Mouse (Mus musculus) CH12.LX (cell line): Measurements from ENCODE around the gene Gm14410.
"Not testable (repeated sequence)": the region's sequence is repeated elsewhere in the genome, so short reads cannot be mapped to it uniquely, and the experiment has no call there.

Source experiments
- CTCF ChIP-seq, 2 experiments: IDR thresholded peaks in 1 of 2; conservative IDR thresholded peaks in 1 of 2; 2 replicates each; pipeline ENCODE4 v1.5.1; 2011 to 2012; ENCODE audit warnings: low read depth in 2 of 2, low read length in 2 of 2, improper control_type of control experiment in 1 of 2, inconsistent platforms in 1 of 2, mild to moderate bottlenecking in 1 of 2, moderate library complexity in 1 of 2
- E2F4 ChIP-seq: IDR thresholded peaks from 2 replicates; pipeline ENCODE4 v1.6.1; 2011; ENCODE audit warnings: low read depth, low read length, improper control_type of control experiment; ENCODE audit not compliant: insufficient replicate concordance
- EP300 ChIP-seq: IDR thresholded peaks from 2 replicates; pipeline ENCODE4 v1.6.1; 2011; ENCODE audit warnings: low read length, improper control_type of control experiment
- GABPA ChIP-seq: IDR thresholded peaks from 2 replicates; pipeline ENCODE4 v1.6.1; 2012; ENCODE audit warnings: low read depth, low read length, improper control_type of control experiment, inconsistent platforms; ENCODE audit not compliant: insufficient replicate concordance
- HCFC1 ChIP-seq: IDR thresholded peaks from 2 replicates; pipeline ENCODE4 v1.6.1; 2012; ENCODE audit warnings: low read depth, mild to moderate bottlenecking, inconsistent platforms, low read length, improper control_type of control experiment
- MAZ ChIP-seq: IDR thresholded peaks from 2 replicates; pipeline ENCODE4 v1.6.1; 2012; ENCODE audit warnings: low read depth, mild to moderate bottlenecking, inconsistent platforms, low read length, improper control_type of control experiment, moderate library complexity
- MXI1 ChIP-seq: IDR thresholded peaks from 2 replicates; pipeline ENCODE4 v1.6.1; 2011; ENCODE audit warnings: mild to moderate bottlenecking, low read depth, low read length, improper control_type of control experiment
- PAX5 ChIP-seq: IDR thresholded peaks from 2 replicates; pipeline ENCODE4 v1.6.1; 2012; ENCODE audit warnings: low read length, inconsistent platforms, mixed read lengths
- POLR2A ChIP-seq: IDR thresholded peaks from 2 replicates; pipeline ENCODE4 v1.6.1; 2011; ENCODE audit warnings: low read depth, mild to moderate bottlenecking, improper control_type of control experiment, low read length
- UBTF ChIP-seq: IDR thresholded peaks from 2 replicates; pipeline ENCODE4 v1.6.1; 2012; ENCODE audit warnings: low read depth, mild to moderate bottlenecking, inconsistent platforms, low read length, improper control_type of control experiment, moderate library complexity
- USF1 ChIP-seq: IDR thresholded peaks from 2 replicates; pipeline ENCODE4 v1.6.1; 2014; ENCODE audit warnings: low read depth, mild to moderate bottlenecking, inconsistent platforms, low read length, improper control_type of control experiment
- ZKSCAN1 ChIP-seq: IDR thresholded peaks from 2 replicates; pipeline ENCODE4 v1.6.1; 2012; ENCODE audit warnings: low read depth, inconsistent platforms, low read length, improper control_type of control experiment, borderline replicate concordance

- not testable (repeated sequence) for TF ChIP-seq USF1; HCFC1; ZKSCAN1; UBTF; MXI1; E2F4; PAX5; GABPA; EP300; POLR2A; MAZ; CTCF (conservative IDR thresholded peaks at IDR 0.05 in 1 of 2, IDR thresholded peaks at IDR 0.05 in 1 of 2; ENCODE audit: low read depth in 2 of 2, low read length in 2 of 2)
Observed at GRCm38 (mm10) chr2:177230461-177230860, 24.2 kb upstream of the Gm14410 start.
